Mouse (Mus musculus): Measurements from ENCODE around the gene Olfr1264.

The Olfr1264 gene

GRCm38 (mm10) chr2:90025477-90025876 lies at the start of gene Olfr1264:
Gene Olfr1264, minus strand, starts transcription at chr2:90025577.
- ATAC-seq (ENCODE audit: insufficient number of reproducible peaks, low FRiP score, low TSS enrichment), result no peak

- ATAC-seq (ENCODE audit: insufficient number of reproducible peaks, low FRiP score, low TSS enrichment), result no peak
These were observed 44.7 kb upstream of the Olfr1264 start for GRCm38 (mm10) chr2:90070065-90070464.

GRCm38 (mm10) chr2:90063494-90063893 lies 38.1 kb upstream of the Olfr1264 start, which contains the start of gene Olfr140:
Gene Olfr140, minus strand, starts transcription at chr2:90063594.
- no peak for ATAC-seq (ENCODE audit: insufficient number of reproducible peaks, low FRiP score, low TSS enrichment)

- ATAC-seq (ENCODE audit: insufficient number of reproducible peaks, low FRiP score, low TSS enrichment), result no peak
These were observed 9.7 kb upstream of the Olfr1264 start, which contains the start of gene Olfr1265 for GRCm38 (mm10) chr2:90035037-90035436. Gene Olfr1265, plus strand, starts transcription at chr2:90035337.

- no peak for ATAC-seq (ENCODE audit: insufficient number of reproducible peaks, low FRiP score, low TSS enrichment)
These were observed 13.5 kb downstream of the Olfr1264 start, which contains the start of gene Olfr1263 for GRCm38 (mm10) chr2:90011831-90012230. Gene Olfr1263, plus strand, starts transcription at chr2:90012131.

GRCm38 (mm10) chr2:89999845-90000244 lies 25.5 kb downstream of the Olfr1264 start, which contains the start of gene Olfr1262:
Gene Olfr1262, plus strand, starts transcription at chr2:90000145.
- no peak for ATAC-seq (ENCODE audit: insufficient number of reproducible peaks, low FRiP score, low TSS enrichment)

- no peak for ATAC-seq (ENCODE audit: insufficient number of reproducible peaks, low FRiP score, low TSS enrichment)
These were observed 34.5 kb downstream of the Olfr1264 start, which contains the start of gene Olfr1261 for GRCm38 (mm10) chr2:89990921-89991320. Gene Olfr1261, plus strand, starts transcription at chr2:89991221.

- ATAC-seq (ENCODE audit: insufficient number of reproducible peaks, low FRiP score, low TSS enrichment), result no peak
These were observed 47.7 kb downstream of the Olfr1264 start for GRCm38 (mm10) chr2:89977709-89978108.

GRCm38 (mm10) chr2:89974184-89974583 lies 51.2 kb downstream of the Olfr1264 start, which contains the start of gene Olfr1260:
Gene Olfr1260, plus strand, starts transcription at chr2:89974340.
- ATAC-seq (ENCODE audit: insufficient number of reproducible peaks, low FRiP score, low TSS enrichment), result no peak

Measured in cerebellum, adult (tissue).